ENCODE assay signal across 8 mouse cellular contexts in the genomic region with DNA sequence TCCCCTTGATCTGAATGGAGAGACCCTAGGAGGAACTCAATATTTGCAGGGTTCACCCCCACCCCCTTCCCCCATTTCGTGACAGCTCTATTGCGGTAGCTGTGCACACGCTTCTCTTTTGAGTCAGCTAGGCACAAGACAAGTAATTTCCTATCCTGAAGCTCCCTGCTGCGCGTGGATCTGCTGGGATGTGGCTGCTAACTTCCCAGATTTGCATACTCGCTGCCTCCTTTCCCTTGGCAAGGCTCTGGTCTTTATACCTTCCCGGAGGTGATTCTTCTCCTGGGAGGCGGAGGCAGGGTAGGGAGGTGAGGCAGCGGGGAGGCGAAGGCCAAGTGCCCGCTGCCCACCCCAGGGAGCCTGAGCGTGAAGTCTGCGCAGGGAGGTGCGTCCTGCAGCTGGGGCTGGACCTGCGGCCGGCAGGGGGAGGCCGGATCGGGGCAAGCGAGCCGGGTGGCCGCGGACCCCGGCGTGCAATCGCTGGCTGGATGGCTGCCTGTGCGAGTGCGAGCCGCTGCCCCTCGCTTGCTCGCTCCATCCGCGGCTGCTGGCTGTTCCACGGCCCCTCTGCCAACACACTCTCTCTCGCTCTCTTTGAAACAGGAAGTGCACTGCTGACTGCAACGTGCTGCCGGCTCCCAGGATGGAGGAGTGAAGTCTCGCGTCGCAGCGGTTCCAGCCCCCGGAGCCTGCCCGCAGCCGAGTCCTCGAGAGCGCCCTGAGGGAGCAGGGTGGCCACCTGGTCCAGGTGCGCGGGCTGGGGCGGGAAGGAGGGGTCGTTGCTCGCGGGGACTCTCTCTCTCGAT. TPM values are rescaled to one million over a fixed set of nuclear protein-coding genes. Genes with fewer than 3 reads are reported as not detected.
DNase-seq lines count a peak whose midpoint lies in the region; ATAC-seq and TF ChIP-seq lines count a peak whose summit lies in the region.

No protein-coding gene starts in this region.

- DNase-seq in 3134 (ENCODE audit: extremely low read depth, insufficient read length, low spot score) (peak; percentile 85), ZHBTc4 (ENCODE audit: low read depth, low spot score) (peak; percentile 65)
- peak; percentile 53 for DNase-seq in embryo, embryonic 10.5 days (ENCODE audit: low spot score)
- peak; percentile 96 for DNase-seq in heart, adult 11 months
- DNase-seq in liver, postnatal 0 days: peak; percentile 63
- peak; percentile 61 for DNase-seq in neural tube, embryonic 11.5 days (ENCODE audit: low spot score)
- peak; percentile 40 for DNase-seq in testis, postnatal 14 days (ENCODE audit: low spot score)

- ATAC-seq in intestine, postnatal 0 days: peak; percentile 70
- ATAC-seq in liver, postnatal 0 days: peak; percentile 75
- peak; percentile 66 for ATAC-seq in neural tube, embryonic 11.5 days (ENCODE audit: insufficient read depth, low FRiP score, low TSS enrichment)

- peaks cover 12% of the 10 kb centered on the region; the same call in 1 of the 2 replicates for H3K4me1 ChIP-seq in intestine, postnatal 0 days (replicated peaks; ENCODE audit: control insufficient read depth, insufficient read depth, low read length)
- H3K4me1 ChIP-seq in liver, postnatal 0 days (ENCODE audit: insufficient read depth): peaks cover 33% of the 10 kb centered on the region
- H3K4me1 ChIP-seq in neural tube, embryonic 11.5 days (ENCODE audit: control insufficient read depth, insufficient read depth, low read length): peaks cover 9% of the 10 kb centered on the region

- TF ChIP-seq EP300 in liver, postnatal 0 days (IDR thresholded peaks at IDR 0.05; ENCODE audit: low read depth): no peak

- no peaks in the 10 kb centered on the region for H3K36me3 ChIP-seq in intestine, postnatal 0 days (ENCODE audit: control insufficient read depth, insufficient read depth)
- H3K36me3 ChIP-seq in liver, postnatal 0 days (replicated peaks; ENCODE audit: insufficient read depth, low read length): peaks cover 7% of the 10 kb centered on the region; the same call in 1 of the 2 replicates
- no peaks in the 10 kb centered on the region; the same call in 1 of the 2 replicates for H3K36me3 ChIP-seq in neural tube, embryonic 11.5 days (ENCODE audit: control insufficient read depth, insufficient read depth, low read length)

- peak overlapping the region; percentile 98 for H3K4me2 ChIP-seq in intestine, postnatal 0 days (replicated peaks; ENCODE audit: low read depth)
- peak overlapping the region; percentile 97 for H3K4me2 ChIP-seq in liver, postnatal 0 days (ENCODE audit: low read depth, low read length)
- peak overlapping the region; percentile 68 for H3K4me2 ChIP-seq in neural tube, embryonic 11.5 days (ENCODE audit: low read depth)

- H3K27me3 ChIP-seq in intestine, postnatal 0 days (replicated peaks; ENCODE audit: control insufficient read depth, insufficient read depth, low read length): no peaks in the 10 kb centered on the region
- H3K27me3 ChIP-seq in liver, postnatal 0 days (ENCODE audit: insufficient read depth, low read length): no peaks in the 10 kb centered on the region
- H3K27me3 ChIP-seq in neural tube, embryonic 11.5 days (ENCODE audit: control insufficient read depth, insufficient read depth, low read length): no peaks in the 10 kb centered on the region

- no peaks in the 10 kb centered on the region for H3K9me3 ChIP-seq in intestine, postnatal 0 days (ENCODE audit: control insufficient read depth)
- H3K9me3 ChIP-seq in liver, postnatal 0 days (ENCODE audit: low read length): no peaks in the 10 kb centered on the region
- no peaks in the 10 kb centered on the region for H3K9me3 ChIP-seq in neural tube, embryonic 11.5 days (ENCODE audit: control insufficient read depth, low read length)

- 7% methylated on average over 52 of the region's 52 CpGs for WGBS in intestine, postnatal 0 days
- WGBS in liver, postnatal 0 days (ENCODE audit: insufficient replicate concordance): under 1% methylated on average over 46 of the region's 52 CpGs
- WGBS in neural tube, embryonic 11.5 days: 3% methylated on average over 50 of the region's 52 CpGs

- peak overlapping the region; percentile 52 for H3K4me3 ChIP-seq in intestine, postnatal 0 days (ENCODE audit: low read depth, low read length)
- peak overlapping the region; percentile 66 for H3K4me3 ChIP-seq in liver, postnatal 0 days (ENCODE audit: low read depth, low read length)
- peak overlapping the region; percentile 33 for H3K4me3 ChIP-seq in neural tube, embryonic 11.5 days (ENCODE audit: low read depth, low read length)

- peak; percentile 69 for TF ChIP-seq CTCF in intestine, postnatal 0 days (IDR thresholded peaks at IDR 0.05; ENCODE audit: low read depth)
- peak; percentile 56 for TF ChIP-seq CTCF in liver, postnatal 0 days (IDR thresholded peaks at IDR 0.05; ENCODE audit: low read depth)

- H3K9ac ChIP-seq in intestine, postnatal 0 days (ENCODE audit: low read depth, low read length): peak overlapping the region; percentile 46
- peak overlapping the region; percentile 52 for H3K9ac ChIP-seq in liver, postnatal 0 days (replicated peaks)
- H3K9ac ChIP-seq in neural tube, embryonic 11.5 days (ENCODE audit: low read length): peak overlapping the region; percentile 56

- H3K27ac ChIP-seq in intestine, postnatal 0 days (ENCODE audit: low read depth, low read length): peak overlapping the region; percentile 74
- H3K27ac ChIP-seq in liver, postnatal 0 days (ENCODE audit: low read depth): peak overlapping the region; percentile 66
- 0 out of 2 replicates have a peak overlapping the region, but pooled peaks have one; percentile 14 for H3K27ac ChIP-seq in neural tube, embryonic 11.5 days (ENCODE audit: low read depth, low read length)

RNA-seq across cellular contexts. Expression of gene Lrrc8d, which starts 32.1 kb away (rescaled TPM):
- 14.5 and 15.3 TPM in 2 replicates for polyA plus RNA-seq in intestine, postnatal 0 days (2015; fragmentation: Nextera tagmentation; extraction: Ambion mirVana)
- polyA plus RNA-seq in liver, postnatal 0 days (2015; fragmentation: Nextera tagmentation; extraction: Ambion mirVana): 11.6 TPM in 2 replicates
- polyA plus RNA-seq in neural tube, embryonic 11.5 days (2014; fragmentation: Nextera tagmentation; extraction: Ambion mirVana): 28.1 and 28.6 TPM in 2 replicates

Comparison
In these comparisons a context has a peak if more than half of its experiments do, and no peak if none do; other contexts are left out.
1. Peak in every context shown above with its lines: DNase-seq, ATAC-seq, H3K4me3 ChIP-seq and H3K27ac ChIP-seq.
2. DNase-seq: peak in every context shown above with its lines; median percentile 96 in heart, adult 11 months; 85 in 3134; 65 in ZHBTc4; 63 in liver, postnatal 0 days; 61 in neural tube, embryonic 11.5 days; 53 in embryo, embryonic 10.5 days; 40 in testis, postnatal 14 days.
3. H3K27ac ChIP-seq: peak in every context shown above with its lines; median percentile 74 in intestine, postnatal 0 days; 66 in liver, postnatal 0 days; 14 in neural tube, embryonic 11.5 days.